Mouse (Mus musculus): ENCODE measurements around the gene Ccn1. TPM values are rescaled to one million over a fixed set of nuclear protein-coding genes. Genes with fewer than 3 reads are reported as not detected.
A peak's percentile ranks its signal among the peaks of the same experiment; 100 is the strongest.

Gene Ccn1
- total RNA-seq, 1 experiment from 2014 or later = 5.5 TPM

DNA sequence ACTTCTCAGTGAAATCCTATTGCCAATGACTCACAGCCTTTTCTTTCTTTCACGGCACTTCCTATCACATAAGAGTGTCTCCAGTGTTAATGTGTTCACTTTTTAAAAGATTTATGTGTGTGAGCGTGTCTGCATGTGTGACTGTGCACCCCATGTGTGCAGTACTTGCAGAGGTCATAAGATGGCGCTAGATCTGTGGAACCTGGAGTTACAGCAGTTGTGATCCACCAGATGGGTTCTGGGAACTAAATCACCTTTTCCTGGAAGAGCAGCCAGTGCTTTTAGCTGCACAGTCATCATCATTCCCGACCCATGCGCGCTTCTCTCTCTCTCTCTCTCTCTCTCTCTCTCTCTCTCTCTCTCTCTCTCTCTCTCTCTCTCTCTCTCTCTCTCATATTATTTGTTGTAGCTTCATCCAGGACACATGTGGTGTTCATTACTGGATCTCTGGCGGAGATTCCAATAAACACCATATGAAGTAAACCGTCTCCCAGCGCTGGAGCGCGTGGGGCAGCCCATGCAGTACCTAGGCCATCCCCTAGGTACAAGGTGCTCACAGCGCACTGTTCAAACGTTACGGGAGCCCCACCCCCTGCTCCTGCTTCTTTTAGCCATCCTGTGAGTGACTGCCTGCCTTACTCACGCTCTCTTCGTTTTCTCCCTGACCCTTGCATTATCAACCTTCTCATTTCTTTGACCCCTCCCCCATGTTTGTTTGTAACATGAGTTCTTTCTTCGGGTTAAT is 30.0 kb downstream of the Ccn1 start:
- no peak for DNase-seq

DNA sequence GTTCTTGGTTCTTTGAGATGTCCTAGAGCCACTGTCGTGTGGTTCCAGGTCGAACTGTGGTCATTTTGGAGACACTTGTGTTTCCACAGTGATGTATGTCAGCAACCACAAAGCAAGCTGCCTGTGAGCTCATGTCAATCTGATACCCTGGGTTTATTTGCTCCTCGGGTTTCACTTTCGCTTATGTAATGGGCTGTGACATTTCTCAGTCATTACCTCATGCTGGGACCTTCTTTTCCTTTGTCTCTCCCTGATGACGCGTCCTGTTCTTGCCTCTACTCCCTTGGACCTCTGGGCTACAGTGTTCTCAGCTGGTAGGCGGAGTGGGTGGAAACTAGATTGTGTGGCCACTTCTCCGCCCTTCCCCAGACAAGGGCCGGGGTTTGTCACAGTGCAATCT is 31.5 kb downstream of the Ccn1 start:
- no peak for DNase-seq

DNA sequence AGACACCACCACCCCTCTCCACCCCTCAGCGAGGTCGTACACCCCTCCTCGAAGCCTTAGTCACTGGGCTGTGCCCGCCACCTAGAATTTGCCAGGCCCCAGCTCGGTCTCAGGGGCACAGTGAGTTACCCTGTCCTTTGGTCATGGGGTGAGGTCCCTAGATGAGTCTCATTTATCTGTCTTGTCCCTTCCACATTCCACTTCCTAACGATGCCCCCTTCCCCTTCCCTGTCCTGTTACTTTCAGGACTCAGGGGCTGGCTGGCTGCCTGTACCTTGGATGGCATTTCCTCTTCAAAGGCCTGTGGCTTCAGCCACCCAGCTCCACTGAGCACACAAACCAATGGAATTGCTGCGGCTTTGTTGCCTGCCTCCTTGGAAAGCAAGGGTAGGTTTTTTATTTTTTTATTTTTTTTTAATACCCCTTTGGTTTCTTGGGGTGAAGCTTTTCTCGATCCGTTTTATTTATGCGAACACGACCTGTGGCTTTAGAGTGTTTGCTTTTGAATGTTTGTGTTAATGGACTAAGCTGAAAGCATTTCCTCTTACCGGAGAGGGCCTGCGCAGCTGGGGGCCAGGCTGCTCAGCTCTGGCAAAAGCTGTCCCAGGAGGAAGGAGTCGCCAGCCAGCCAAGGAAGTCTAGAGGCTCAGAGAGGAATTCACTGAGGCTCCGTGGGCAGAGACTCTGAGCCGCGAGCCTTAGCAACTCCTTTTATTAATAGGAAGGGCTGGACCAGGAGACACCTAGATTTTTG is 35.2 kb downstream of the Ccn1 start:
- DNase-seq = peak; percentile 23

DNA sequence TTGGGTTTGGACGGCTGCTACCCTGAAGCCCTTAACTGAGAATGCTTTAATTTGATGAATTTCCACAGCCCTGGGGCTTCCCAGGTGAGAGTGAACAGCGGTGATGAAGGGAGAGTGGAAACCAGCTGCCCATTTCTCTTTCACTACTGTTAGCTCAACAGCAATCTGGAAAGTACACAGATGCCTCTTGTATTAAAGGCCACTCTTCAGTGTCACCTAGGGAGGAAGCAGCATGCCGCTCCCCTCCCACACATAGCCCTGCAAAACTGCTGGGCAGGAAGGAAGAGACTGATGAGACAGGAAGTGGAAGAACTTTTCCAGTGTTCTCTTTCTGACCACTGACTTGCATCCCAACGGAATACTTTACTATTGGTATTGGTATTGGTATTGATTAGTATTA is 36.5 kb downstream of the Ccn1 start:
- no peak for DNase-seq

DNA sequence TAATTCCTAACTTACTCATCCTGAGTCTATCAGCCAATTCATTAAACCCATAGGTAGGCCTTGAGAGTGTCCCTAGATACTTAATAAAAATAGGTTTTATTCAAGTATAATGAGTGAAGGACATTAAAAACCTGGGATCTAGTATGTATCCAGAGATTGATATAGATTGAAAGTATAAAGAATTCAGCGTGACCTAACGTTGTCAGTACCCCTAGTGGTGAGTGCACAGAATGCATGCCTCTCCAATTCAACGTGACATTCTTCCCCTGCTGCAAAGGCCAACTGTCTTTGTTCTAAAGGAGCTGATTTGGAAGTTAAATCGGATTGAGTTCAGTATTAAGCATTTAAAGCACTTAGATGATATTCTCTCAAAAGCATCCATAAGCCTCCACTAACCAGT is 37.1 kb downstream of the Ccn1 start:
- DNase-seq = no peak

DNA sequence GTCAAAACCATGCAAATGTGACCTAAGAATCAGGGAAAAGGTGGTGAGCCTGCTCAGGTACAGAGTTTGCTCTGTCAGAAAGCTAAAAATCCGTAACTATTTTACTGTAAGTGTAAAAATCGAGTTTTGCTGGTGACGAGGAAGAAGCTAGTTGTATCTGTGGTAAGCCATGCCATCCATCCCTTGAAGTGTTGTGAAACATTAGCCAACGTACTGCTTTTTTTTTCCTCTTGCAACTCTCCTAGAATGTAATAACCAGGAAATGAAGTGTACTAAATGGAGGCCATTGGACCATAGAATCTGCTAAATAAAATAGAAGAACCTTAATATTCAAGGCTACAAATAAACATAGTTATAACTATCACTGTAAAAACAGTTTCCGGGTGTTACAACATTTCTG is 41.5 kb downstream of the Ccn1 start:
- no peak for DNase-seq

DNA sequence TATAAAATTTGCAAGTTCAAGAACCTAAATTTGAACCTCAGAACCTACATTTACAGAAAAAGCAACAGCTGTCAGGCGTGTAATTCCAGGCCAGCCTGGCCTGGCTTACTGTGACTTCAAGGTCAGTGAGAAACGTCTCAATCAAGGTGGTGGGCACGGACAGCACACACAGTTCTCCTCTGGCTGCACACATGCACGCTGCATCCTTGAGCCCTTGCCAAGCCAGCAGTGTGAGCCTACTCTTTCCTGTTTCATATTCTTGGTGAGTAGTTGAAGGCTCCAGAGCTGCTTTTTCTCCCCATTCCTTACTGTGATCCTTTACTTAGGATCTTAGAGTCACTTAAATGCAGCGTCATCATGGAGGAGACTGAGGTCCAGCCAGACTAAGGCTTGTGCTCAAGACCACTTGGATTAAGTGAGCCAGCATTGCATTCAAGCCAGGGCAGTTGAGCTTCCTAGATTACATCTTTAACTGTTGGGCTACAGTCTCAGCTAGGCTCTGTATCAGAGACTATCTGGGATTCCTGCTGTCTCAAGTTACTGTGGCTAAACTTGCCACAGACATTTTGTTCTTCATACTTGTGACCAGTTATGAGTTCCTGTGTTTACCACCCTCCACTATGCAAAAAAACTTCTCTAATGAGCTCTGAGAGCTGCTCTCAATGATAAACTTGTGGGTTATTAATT is 44.2 kb downstream of the Ccn1 start:
- peak; percentile 50 for DNase-seq

DNA sequence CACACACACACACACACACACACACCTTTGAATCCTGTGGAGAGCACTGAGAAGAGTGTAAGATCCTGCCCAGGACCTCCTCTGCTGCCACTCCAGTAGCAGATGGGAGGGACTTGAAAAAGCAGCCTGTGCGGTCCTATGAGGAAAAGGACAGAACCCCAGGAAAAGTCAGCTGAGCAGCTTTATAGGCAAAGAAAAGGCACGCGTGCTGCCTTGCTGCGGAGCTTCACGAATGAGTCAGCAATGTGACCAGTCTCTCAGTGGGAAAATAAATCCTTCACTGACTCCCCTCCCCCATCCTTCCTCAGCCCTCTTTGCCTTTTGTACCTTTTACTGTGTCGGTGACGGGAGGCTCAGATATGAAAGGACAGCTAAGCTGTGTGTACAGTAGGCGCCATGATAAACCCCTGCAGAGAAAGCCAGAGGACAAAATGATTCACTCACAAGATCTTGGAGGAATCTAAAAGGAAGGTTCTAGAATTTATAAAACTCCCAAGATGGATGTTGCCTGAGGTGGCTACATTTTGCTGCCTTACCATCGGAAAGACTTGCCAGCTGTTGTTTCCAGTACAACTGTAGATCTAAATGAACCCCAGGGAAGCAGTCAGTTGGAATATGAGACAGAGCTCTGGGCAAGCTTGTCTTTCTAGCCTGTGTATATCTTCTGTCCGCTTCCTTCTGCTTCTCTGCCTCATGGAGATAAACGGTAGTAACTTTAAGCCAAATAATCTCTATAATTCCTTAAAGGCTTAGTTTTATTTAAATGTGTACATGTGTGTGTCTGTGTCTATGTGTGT is 47.2 kb downstream of the Ccn1 start:
- no peak for DNase-seq

DNA sequence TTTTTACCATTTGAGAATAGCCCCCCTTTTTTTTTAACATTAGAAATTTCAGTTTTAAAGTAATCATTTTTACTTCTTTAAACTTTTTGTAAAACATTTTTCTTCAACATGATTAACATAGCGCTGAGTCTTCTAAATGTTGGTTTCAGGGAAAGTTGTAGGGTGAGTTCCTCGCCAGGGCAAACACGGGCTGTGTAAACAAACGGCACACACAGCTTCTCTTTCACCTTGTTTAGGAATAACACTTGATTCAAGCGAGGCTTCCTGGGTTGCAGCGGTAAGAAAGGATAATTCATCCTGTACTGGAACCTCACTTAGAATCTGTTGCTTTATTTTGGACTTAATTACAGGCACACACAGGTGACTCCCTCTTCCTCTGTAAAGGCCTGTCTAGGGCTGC is 48.4 kb downstream of the Ccn1 start:
- no peak for DNase-seq

DNA sequence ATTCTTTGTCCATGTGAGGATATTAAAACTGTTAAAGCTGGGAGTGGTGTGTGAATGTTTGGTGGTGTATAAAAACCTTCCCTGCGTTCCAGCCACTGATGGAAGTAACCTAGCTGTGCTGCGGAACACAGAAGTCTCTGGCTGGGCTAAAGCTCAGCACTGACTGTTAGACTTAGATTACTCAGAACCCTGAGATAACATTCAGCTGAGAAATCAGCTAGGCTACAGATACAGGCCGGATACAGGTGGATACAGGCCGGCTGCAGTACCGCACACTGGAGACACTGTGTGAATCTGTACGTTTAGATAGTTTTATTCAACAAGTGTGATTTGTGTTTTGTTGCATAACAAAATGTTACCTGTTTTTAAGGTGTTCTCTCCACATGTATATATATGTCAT is 49.0 kb downstream of the Ccn1 start:
- no peak for DNase-seq

DNA sequence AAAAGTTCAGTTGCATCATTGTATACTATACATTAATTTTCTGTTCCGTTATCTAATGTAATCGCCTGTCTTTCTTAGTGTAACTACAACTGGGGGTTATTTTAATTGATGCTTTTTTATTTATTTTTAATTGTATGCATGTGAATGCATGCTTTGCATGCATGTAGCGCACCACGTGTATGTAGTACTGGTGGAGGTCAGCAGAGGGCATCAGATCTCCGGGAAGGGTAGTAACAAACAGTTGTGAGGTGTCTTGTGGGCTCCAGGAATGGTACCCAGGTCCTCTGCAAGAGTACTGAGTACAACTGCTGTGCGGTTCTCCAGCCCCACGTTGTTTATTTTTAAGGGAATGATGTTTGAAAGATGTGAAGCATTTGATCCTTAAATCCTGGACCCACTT is 50.7 kb downstream of the Ccn1 start:
- no peak for DNase-seq

Other genes with a start within 250 kb of the Ccn1 start
- 18.7 and 27.2 TPM in 2 replicates for gene Znhit6, start 73.8 kb downstream of the Ccn1 start, total RNA-seq (2021)
- 1.5 and 1.6 TPM in 2 replicates for gene Ddah1, start 108.7 kb upstream of the Ccn1 start, total RNA-seq (2021)

Data from adrenal gland, postnatal 25 days (tissue).